Mouse (Mus musculus): Measurements from ENCODE around the gene Sned1.
"Not testable (repeated sequence)": the region's sequence is repeated elsewhere in the genome, so short reads cannot be mapped to it uniquely, and the experiment has no call there.

Gene Sned1

DNA sequence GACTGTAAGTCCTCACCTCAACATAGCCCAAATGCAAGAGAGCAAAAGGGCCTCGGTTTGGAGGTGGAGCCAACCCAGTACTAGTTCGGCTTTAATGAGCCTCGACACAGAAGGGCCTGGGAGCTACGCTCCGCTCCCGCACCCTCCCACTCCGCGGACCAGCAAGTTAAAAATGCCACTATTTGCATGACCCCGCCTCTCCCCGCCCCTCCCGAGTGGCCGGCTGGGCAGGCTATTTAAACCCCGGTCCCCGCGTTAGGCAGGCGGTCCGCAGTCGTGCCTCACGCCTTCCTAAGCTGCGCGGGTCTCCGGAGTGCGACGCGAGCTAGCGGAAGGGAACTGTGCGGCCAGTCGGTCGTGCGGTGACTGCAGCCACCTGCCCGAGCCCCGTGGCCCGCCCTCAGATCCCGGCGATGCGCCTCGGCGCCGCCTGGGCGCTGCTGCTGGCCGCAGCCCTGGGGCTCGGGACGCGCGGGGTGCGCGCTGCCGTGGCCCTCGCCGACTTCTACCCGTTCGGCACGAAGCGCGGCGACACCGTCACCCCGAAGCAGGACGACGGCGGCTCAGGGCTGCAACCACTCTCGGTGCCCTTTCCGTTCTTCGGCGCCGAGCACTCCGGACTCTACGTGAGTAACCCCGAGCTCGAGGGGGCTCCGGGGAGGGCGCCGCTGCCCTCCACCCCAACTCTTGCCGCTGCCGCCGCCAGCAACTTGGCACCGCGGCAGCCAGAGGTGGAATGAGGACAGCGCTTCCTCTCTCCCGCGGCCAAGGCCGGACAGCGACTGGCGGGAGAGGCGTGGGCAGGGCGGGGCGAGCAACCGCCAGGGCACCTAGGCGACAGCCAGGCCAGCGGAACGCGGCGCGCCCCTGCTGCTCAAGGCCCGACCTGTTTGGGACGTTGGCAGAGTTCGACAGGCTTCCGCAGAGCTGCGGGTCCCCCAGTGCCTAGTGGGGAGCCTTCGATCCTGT, at the start of gene Sned1:
Sned1 (plus strand) TSS at position 266 of the 969 bp plus-strand sequence.
- DNase-seq (ENCODE audit: low read depth, low spot score), result no peak

- no peak for DNase-seq (ENCODE audit: low read depth, low spot score)
Measured at GRCm38 (mm10) chr1:93190726-93191305, 44.8 kb upstream of the Sned1 start.

DNA sequence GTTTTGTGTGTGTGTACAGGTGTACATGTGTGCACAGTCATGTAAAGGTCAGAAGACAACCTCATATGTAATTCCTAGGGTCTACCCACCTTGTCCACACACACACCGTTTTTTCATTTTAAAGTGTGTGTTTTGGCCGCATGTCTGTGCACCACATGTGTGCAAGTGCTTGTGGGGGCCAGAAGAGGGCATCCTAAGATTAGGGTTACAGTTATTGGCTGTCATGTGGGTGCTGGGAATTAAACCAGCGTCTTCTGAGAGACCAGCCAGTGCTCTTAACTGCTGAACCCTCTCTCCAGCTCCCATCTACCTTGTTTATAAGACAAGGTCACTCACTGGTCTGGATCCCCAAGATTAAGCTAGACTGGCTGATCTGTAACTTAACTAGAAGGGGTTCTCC, 40.7 kb upstream of the Sned1 start:
- no peak for DNase-seq (ENCODE audit: low read depth, low spot score)

GRCm38 (mm10) chr1:93197454-93197853, 38.2 kb upstream of the Sned1 start:
- not testable (repeated sequence) for DNase-seq (ENCODE audit: low read depth, low spot score)

GRCm38 (mm10) chr1:93197916-93198315, 37.7 kb upstream of the Sned1 start:
- no peak for DNase-seq (ENCODE audit: low read depth, low spot score)

DNA sequence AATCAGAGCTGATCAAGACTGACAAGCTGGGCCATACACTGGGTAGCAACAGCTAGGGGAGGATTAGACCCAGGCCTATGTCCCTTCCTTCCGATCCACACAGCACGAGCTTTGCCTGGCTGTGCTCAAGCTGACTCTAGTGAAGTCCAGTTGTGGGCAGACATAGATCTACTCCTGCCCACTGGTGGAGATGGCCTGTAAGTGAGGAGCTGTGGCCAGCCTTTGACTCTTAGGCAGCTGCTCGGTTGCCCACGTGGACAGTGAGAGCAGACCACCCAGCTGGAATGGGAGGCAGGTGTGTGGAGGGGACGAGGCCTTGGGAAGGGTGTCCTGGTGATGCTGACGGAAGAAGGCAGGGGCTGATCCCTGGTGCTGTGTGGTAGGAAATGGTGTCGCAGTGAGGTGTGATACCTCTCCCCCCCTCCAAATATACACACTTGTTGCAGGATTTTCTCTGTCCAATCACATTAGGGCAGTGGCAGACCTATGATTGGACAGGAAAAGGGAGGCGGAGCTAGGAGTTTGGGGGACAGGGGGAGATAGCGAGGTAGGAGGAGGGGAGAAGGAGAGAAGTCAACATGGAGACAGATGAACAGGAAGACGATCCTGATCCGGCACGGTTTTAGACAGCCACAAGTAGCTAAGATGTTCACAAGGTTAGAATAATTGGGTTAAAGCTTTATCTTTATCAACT, 29.2 kb upstream of the Sned1 start:
- DNase-seq (ENCODE audit: low read depth, low spot score), result no peak

DNA sequence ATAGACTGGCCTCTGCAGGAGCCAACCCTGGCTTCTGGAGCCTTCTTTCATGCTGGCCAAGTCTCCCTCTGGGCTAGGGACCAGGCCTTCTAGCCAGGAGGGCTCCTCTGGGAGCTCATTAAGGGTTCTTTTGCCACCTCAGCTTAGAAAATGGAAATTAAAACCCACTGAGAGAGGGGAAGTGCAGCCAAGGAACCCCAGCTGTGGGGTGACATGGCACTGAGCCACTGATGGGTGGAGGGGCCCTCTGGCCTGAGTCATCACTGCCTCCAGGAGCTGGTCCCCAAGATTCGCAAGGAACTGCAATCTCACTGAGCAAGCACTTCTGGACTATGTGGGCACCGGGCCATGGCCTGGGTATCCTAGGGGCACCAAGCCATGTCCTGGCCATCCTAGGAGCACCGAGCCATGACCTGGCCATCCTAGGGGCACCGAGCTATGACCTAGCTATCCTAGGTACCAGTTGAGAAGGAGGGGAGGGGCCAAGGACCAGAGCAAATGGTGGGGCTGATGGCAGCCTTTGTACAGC, 28.0 kb upstream of the Sned1 start:
- no peak for DNase-seq (ENCODE audit: low read depth, low spot score)

- no peak for DNase-seq (ENCODE audit: low read depth, low spot score)
Measured at GRCm38 (mm10) chr1:93210213-93210641, 25.4 kb upstream of the Sned1 start.

DNA sequence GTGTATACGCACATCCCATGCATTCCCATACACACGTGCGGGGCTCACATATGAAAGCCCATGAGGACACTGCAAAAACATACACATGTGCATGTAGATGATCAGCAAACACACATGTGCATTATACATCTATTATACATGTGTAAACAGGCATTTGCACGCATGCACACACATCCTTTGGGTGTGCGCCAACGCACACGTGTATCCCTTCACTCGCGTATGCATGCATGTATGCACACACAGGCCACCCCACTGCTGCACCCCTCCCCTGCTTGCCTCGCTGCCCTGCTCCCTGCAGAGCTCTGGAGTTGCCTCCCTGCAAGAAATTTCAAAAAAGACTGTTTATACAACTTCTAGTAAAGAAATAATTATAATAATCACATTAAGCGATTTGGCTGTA, 24.6 kb upstream of the Sned1 start:
- DNase-seq (ENCODE audit: low read depth, low spot score), result no peak

GRCm38 (mm10) chr1:93211549-93212220, 24.0 kb upstream of the Sned1 start:
- no peak for DNase-seq (ENCODE audit: low read depth, low spot score)

- DNase-seq (ENCODE audit: low read depth, low spot score), result no peak
Measured at GRCm38 (mm10) chr1:93212441-93212840, 23.2 kb upstream of the Sned1 start.

GRCm38 (mm10) chr1:93214612-93215011, 21.0 kb upstream of the Sned1 start:
- DNase-seq (ENCODE audit: low read depth, low spot score), result no peak

DNA sequence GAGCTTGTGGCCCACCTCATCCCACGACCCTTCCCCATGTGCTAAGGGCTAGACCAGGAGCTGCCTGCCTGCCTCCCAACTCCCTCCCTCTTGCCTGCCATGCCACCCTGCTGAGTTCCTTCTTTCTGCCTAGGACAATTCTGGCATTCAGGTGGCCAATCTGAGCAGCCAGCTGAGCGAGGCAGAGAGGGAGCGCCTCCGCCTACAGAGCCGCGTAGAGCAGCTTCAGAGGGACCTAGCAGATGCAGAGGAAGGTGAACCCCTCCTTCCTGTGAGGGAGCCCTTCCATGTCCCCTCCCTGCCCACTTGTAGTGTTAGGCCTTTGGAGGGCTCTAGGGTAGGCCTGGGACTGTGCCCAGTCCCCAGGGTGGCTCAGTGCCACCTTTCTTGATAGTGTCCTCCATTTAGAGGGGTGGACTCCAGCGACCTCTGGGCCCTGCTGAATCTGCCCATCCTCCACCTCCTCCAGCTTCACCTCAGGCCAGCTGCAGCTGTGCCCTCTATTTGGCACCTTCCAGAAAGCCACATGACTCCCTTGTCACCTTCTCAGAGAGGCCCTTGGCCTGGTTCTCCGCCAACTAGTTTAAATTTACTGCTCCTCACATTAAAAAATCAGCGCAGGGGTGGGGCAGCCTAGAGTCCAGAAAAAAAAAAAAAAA, 18.7 kb upstream of the Sned1 start:
- DNase-seq (ENCODE audit: low read depth, low spot score), result no peak

DNA sequence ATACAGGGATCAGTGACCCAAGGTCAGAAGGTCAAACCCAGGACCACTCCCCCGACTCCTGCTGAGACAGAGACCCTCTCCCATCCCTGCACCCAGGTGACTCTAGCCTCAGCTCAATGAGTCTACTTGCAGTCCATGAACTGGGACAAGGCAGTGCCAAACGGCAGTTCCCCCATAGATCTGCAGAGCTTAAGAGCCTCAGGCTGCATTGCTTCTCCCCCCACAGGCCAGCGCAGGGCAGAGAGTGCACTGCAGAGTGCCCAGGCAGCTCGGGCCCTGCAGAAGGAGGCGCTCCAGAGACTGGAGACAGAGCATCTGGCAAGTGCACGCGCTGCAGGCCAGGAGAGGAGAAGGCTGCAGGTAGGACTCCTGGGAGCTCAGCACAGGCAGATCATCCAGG, 18.1 kb upstream of the Sned1 start:
- no peak for DNase-seq (ENCODE audit: low read depth, low spot score)

GRCm38 (mm10) chr1:93220776-93221175, 14.9 kb upstream of the Sned1 start:
- no peak for DNase-seq (ENCODE audit: low read depth, low spot score)

DNA sequence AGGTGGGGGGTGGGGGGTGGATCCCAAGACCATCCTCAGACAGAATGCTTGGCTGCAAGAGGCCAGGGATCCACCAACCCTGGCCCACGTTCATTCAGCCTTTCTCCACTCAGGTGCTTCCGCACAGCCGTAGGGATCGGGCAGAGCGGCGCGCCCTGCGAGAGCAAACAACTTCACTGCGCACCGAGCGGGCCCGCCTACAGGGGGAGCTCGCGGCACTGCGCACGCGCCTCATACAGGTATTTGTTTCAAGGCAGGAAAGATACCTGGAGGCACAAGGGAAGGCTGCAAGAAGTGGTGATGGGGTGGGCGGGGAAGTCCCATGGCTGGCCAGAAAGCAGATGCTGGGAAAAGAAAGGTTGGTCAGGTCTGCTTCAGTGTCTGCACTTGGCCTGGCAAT, 11.7 kb upstream of the Sned1 start:
- DNase-seq (ENCODE audit: low read depth, low spot score), result no peak

GRCm38 (mm10) chr1:93225226-93225625, 10.4 kb upstream of the Sned1 start:
- no peak for DNase-seq (ENCODE audit: low read depth, low spot score)

DNA sequence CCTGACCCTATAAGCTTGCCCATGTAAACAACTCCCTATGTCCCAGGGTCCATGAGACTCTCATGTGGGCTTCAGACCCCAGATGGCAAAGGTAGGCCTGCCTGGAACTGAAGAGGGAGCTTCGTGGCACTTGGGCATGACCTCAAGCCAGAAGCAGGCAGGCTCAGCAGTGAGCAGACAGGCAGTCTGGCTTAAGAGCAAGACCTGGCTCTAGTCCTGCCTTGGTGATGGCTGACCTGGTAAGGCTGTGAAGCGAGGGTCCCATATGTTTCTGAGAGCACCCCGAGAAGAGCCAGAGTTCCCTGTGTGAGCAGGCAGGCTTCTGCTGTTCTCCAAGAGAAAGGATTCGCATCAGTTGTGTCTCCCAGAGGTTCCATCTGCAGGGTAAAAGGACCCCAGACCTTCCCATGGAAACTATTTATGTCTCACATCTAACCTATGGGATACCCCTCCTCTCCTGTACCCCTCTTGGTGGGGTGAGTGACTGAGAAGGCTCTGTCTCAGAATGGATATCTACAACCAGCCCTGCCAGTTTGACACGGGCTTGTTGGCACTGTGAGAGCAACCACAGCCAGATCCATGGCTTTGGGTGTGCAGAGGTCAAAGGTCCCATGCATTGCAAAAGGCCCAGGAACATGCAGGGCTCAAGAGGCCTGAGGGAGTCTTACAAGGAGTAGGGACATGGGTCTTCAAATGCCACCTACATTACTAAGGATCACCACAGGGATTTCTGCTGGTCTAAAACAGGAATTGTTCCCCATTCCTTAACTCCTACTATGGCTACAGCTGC, 9.7 kb upstream of the Sned1 start:
- DNase-seq (ENCODE audit: low read depth, low spot score), result no peak

GRCm38 (mm10) chr1:93227303-93227975, 8.2 kb upstream of the Sned1 start:
- DNase-seq (ENCODE audit: low read depth, low spot score), result no peak

DNA sequence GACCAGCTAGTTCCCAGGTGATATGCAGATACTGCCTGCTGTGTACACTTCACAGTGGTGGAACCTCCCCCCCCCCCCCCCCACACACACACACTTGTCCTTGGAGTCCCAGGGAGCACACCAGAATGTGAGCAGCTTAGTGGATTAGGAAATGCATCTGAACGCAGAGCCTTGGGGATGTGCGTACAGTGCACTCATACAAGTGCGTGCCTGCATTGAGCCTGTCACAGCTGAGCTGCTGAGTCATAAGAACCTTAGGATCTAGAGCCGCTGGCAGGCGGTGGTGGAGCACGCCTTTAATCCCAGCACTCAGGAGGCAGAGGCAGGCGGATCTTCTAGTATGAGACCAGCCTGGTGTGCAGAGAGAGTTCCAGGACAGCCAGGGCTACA, 7.7 kb upstream of the Sned1 start:
- no peak for DNase-seq (ENCODE audit: low read depth, low spot score)
